ENCODE assay signal across 8 mouse cellular contexts in genomic region chr8:94875871-94876150, GRCm38 (mm10). TPM values are rescaled to one million over a fixed set of nuclear protein-coding genes. Genes with fewer than 3 reads are reported as not detected.
DNase-seq lines count a peak whose midpoint lies in the region; ATAC-seq lines count a peak whose summit lies in the region.

No protein-coding gene starts in this region.

- H3K27ac ChIP-seq in kidney, embryonic 15.5 days = peak overlapping the region; percentile 79
- peak overlapping the region; percentile 81 for H3K27ac ChIP-seq in brown adipose tissue, adult 24 weeks (replicated peaks; ENCODE audit: low read depth, low read length)
- H3K27ac ChIP-seq in hindbrain, embryonic 13.5 days = no peak overlapping the region
- no peak overlapping the region for H3K27ac ChIP-seq in midbrain, embryonic 13.5 days

- H3K4me3 ChIP-seq in kidney, embryonic 15.5 days (replicated peaks) = peak overlapping the region; percentile 66
- H3K4me3 ChIP-seq in brown adipose tissue, adult 24 weeks (ENCODE audit: insufficient read depth, low read depth, low read length) = peak overlapping the region; percentile 72
- peak overlapping the region; percentile 55 for H3K4me3 ChIP-seq in hindbrain, embryonic 13.5 days
- peak overlapping the region; percentile 57 for H3K4me3 ChIP-seq in midbrain, embryonic 13.5 days (replicated peaks)

- no peaks in the 10 kb centered on the region for H3K9me3 ChIP-seq in kidney, embryonic 15.5 days (replicated peaks)
- H3K9me3 ChIP-seq in hindbrain, embryonic 13.5 days = no peaks in the 10 kb centered on the region
- H3K9me3 ChIP-seq in midbrain, embryonic 13.5 days = no peaks in the 10 kb centered on the region

- peak overlapping the region; percentile 87 for H3K4me2 ChIP-seq in kidney, embryonic 15.5 days
- peak overlapping the region; percentile 90 for H3K4me2 ChIP-seq in hindbrain, embryonic 13.5 days
- peak overlapping the region; percentile 95 for H3K4me2 ChIP-seq in midbrain, embryonic 13.5 days (replicated peaks)

- H3K36me3 ChIP-seq in kidney, embryonic 15.5 days = no peaks in the 10 kb centered on the region
- H3K36me3 ChIP-seq in hindbrain, embryonic 13.5 days = no peaks in the 10 kb centered on the region
- H3K36me3 ChIP-seq in midbrain, embryonic 13.5 days = no peaks in the 10 kb centered on the region

- intact Hi-C loops in gastrocnemius, postnatal 14 days (cut with DNase I; ENCODE audit: low total_unique reads) = no loop called here

- ATAC-seq in kidney, embryonic 15.5 days (replicated peaks; ENCODE audit: low FRiP score) = no peak; the same call in 1 of the 2 replicates
- ATAC-seq in hindbrain, embryonic 13.5 days (ENCODE audit: low FRiP score) = 0 out of 2 replicates have a peak, but pooled peaks have one; percentile 1
- no peak for ATAC-seq in midbrain, embryonic 13.5 days
- ATAC-seq in activated CD4-positive, CD25-positive, alpha-beta regulatory T cell, adult 4 months = no peak

- H3K4me1 ChIP-seq in kidney, embryonic 15.5 days = peaks cover 51% of the 10 kb centered on the region
- peaks cover 11% of the 10 kb centered on the region for H3K4me1 ChIP-seq in brown adipose tissue, adult 24 weeks (ENCODE audit: control insufficient read depth, insufficient read depth, insufficient read length, low read length)
- H3K4me1 ChIP-seq in hindbrain, embryonic 13.5 days (replicated peaks) = peaks cover 47% of the 10 kb centered on the region
- peaks cover 36% of the 10 kb centered on the region for H3K4me1 ChIP-seq in midbrain, embryonic 13.5 days (replicated peaks)

- under 1% methylated on average over 20 of the region's 20 CpGs for WGBS in kidney, embryonic 15.5 days
- under 1% methylated on average over 20 of the region's 20 CpGs for WGBS in hindbrain, embryonic 13.5 days
- WGBS in midbrain, embryonic 13.5 days = 2% methylated on average over 17 of the region's 20 CpGs

- peak overlapping the region; percentile 62 for H3K9ac ChIP-seq in kidney, embryonic 15.5 days
- peak overlapping the region; percentile 72 for H3K9ac ChIP-seq in hindbrain, embryonic 13.5 days
- H3K9ac ChIP-seq in midbrain, embryonic 13.5 days (replicated peaks) = peak overlapping the region; percentile 73

- no peak for DNase-seq in kidney, postnatal 4 days
- no peak for DNase-seq in gastrocnemius, postnatal 4 days (ENCODE audit: low spot score in 2 of 2)
- DNase-seq in gastrocnemius, postnatal 14 days = no peak

- H3K27me3 ChIP-seq in kidney, embryonic 15.5 days = peaks cover 8% of the 10 kb centered on the region
- H3K27me3 ChIP-seq in hindbrain, embryonic 13.5 days = peaks cover 35% of the 10 kb centered on the region
- H3K27me3 ChIP-seq in midbrain, embryonic 13.5 days = peaks cover 39% of the 10 kb centered on the region

RNA-seq across cellular contexts. Expression of gene Dok4, which starts 0.3 kb away (rescaled TPM):
- polyA plus RNA-seq in kidney, embryonic 15.5 days (2015; fragmentation: Nextera tagmentation; extraction: Ambion mirVana) = 27.0 and 32.8 TPM in 2 replicates
- 3.8 and 8.4 TPM in 2 replicates for polyA plus RNA-seq in brown adipose tissue, adult 24 weeks (2012; ENCODE audit: insufficient read depth, insufficient read length, missing spikeins)
- 58.0 and 59.0 TPM in 2 replicates for polyA plus RNA-seq in hindbrain, embryonic 13.5 days (2015; fragmentation: Nextera tagmentation; extraction: Ambion mirVana)
- polyA plus RNA-seq in midbrain, embryonic 13.5 days (2015; fragmentation: Nextera tagmentation; extraction: Ambion mirVana) = 51.2 and 54.5 TPM in 2 replicates
- 10 to 100 TPM; 15.7 to 15.9 TPM for total RNA-seq in gastrocnemius, postnatal 4 days (2021)
- total RNA-seq in gastrocnemius, postnatal 14 days (2021) = 1 to 10 TPM; 9.6 to 9.8 TPM
- under 1 TPM; 0.17 to 0.36 TPM for polyA plus RNA-seq in activated CD4-positive, CD25-positive, alpha-beta regulatory T cell, adult 4 months (2017; shearing (Covaris generic))

RNA-seq across cellular contexts. Expression of gene Polr2c, which starts 18.6 kb away (rescaled TPM):
- 155 and 157 TPM in 2 replicates for polyA plus RNA-seq in kidney, embryonic 15.5 days (2015; fragmentation: Nextera tagmentation; extraction: Ambion mirVana)
- polyA plus RNA-seq in brown adipose tissue, adult 24 weeks (2012; ENCODE audit: insufficient read depth, insufficient read length, missing spikeins) = 55.0 and 64.8 TPM in 2 replicates
- 119 and 136 TPM in 2 replicates for polyA plus RNA-seq in hindbrain, embryonic 13.5 days (2015; fragmentation: Nextera tagmentation; extraction: Ambion mirVana)
- 133 and 140 TPM in 2 replicates for polyA plus RNA-seq in midbrain, embryonic 13.5 days (2015; fragmentation: Nextera tagmentation; extraction: Ambion mirVana)
- 10 to 100 TPM; 48.8 to 54.0 TPM for total RNA-seq in gastrocnemius, postnatal 4 days (2021)
- 10 to 100 TPM; 37.3 to 39.4 TPM for total RNA-seq in gastrocnemius, postnatal 14 days (2021)
- polyA plus RNA-seq in activated CD4-positive, CD25-positive, alpha-beta regulatory T cell, adult 4 months (2017; shearing (Covaris generic)) = 100 to 1,000 TPM in 1 of 2 experiments, 10 to 100 TPM in 1; 89.2 to 117 TPM

RNA-seq across cellular contexts. Expression of gene Ciapin1, which starts 37.7 kb away (rescaled TPM):
- polyA plus RNA-seq in kidney, embryonic 15.5 days (2015; fragmentation: Nextera tagmentation; extraction: Ambion mirVana) = 115 and 126 TPM in 2 replicates
- 61.4 and 80.8 TPM in 2 replicates for polyA plus RNA-seq in brown adipose tissue, adult 24 weeks (2012; ENCODE audit: insufficient read depth, insufficient read length, missing spikeins)
- polyA plus RNA-seq in hindbrain, embryonic 13.5 days (2015; fragmentation: Nextera tagmentation; extraction: Ambion mirVana) = 197 and 202 TPM in 2 replicates
- polyA plus RNA-seq in midbrain, embryonic 13.5 days (2015; fragmentation: Nextera tagmentation; extraction: Ambion mirVana) = 202 and 203 TPM in 2 replicates
- 10 to 100 TPM; 39.0 to 41.3 TPM for total RNA-seq in gastrocnemius, postnatal 4 days (2021)
- 10 to 100 TPM; 32.0 to 33.5 TPM for total RNA-seq in gastrocnemius, postnatal 14 days (2021)
- polyA plus RNA-seq in activated CD4-positive, CD25-positive, alpha-beta regulatory T cell, adult 4 months (2017; shearing (Covaris generic)) = 100 to 1,000 TPM in 1 of 2 experiments, 10 to 100 TPM in 1; 93.7 to 120 TPM

RNA-seq across cellular contexts. Expression of gene Coq9, which starts 37.7 kb away (rescaled TPM):
- polyA plus RNA-seq in kidney, embryonic 15.5 days (2015; fragmentation: Nextera tagmentation; extraction: Ambion mirVana) = 81.0 and 83.6 TPM in 2 replicates
- 313 and 387 TPM in 2 replicates for polyA plus RNA-seq in brown adipose tissue, adult 24 weeks (2012; ENCODE audit: insufficient read depth, insufficient read length, missing spikeins)
- 55.4 and 59.1 TPM in 2 replicates for polyA plus RNA-seq in hindbrain, embryonic 13.5 days (2015; fragmentation: Nextera tagmentation; extraction: Ambion mirVana)
- 56.1 and 61.6 TPM in 2 replicates for polyA plus RNA-seq in midbrain, embryonic 13.5 days (2015; fragmentation: Nextera tagmentation; extraction: Ambion mirVana)
- total RNA-seq in gastrocnemius, postnatal 4 days (2021) = 100 to 1,000 TPM; 179 to 186 TPM
- 100 to 1,000 TPM; 341 to 397 TPM for total RNA-seq in gastrocnemius, postnatal 14 days (2021)
- 10 to 100 TPM; 34.1 to 40.2 TPM for polyA plus RNA-seq in activated CD4-positive, CD25-positive, alpha-beta regulatory T cell, adult 4 months (2017; shearing (Covaris generic))

RNA-seq across cellular contexts. Expression of gene Ccdc102a, which starts 42.1 kb away (rescaled TPM):
- 21.6 and 24.1 TPM in 2 replicates for polyA plus RNA-seq in kidney, embryonic 15.5 days (2015; fragmentation: Nextera tagmentation; extraction: Ambion mirVana)
- polyA plus RNA-seq in brown adipose tissue, adult 24 weeks (2012; ENCODE audit: insufficient read depth, insufficient read length, missing spikeins) = 1.2 and 1.5 TPM in 2 replicates
- 6.3 and 7.8 TPM in 2 replicates for polyA plus RNA-seq in hindbrain, embryonic 13.5 days (2015; fragmentation: Nextera tagmentation; extraction: Ambion mirVana)
- 4.0 and 6.0 TPM in 2 replicates for polyA plus RNA-seq in midbrain, embryonic 13.5 days (2015; fragmentation: Nextera tagmentation; extraction: Ambion mirVana)
- 10 to 100 TPM; 23.9 to 24.5 TPM for total RNA-seq in gastrocnemius, postnatal 4 days (2021)
- 10 to 100 TPM in 1 of 2 experiments, 1 to 10 TPM in 1; 7.1 to 10.9 TPM for total RNA-seq in gastrocnemius, postnatal 14 days (2021)
- under 1 TPM; 0.20 to 0.57 TPM for polyA plus RNA-seq in activated CD4-positive, CD25-positive, alpha-beta regulatory T cell, adult 4 months (2017; shearing (Covaris generic))

Comparison
In these comparisons a context has a peak if more than half of its experiments do, and no peak if none do; other contexts are left out.
1. H3K27ac ChIP-seq: peak in kidney, embryonic 15.5 days (single experiment) and brown adipose tissue, adult 24 weeks (single experiment); none in hindbrain, embryonic 13.5 days (single experiment) and midbrain, embryonic 13.5 days (single experiment).
2. Peak in every context shown above with its lines, with median percentiles within 50 percentile points of each other: H3K4me2 ChIP-seq, H3K4me3 ChIP-seq and H3K9ac ChIP-seq.